In genomic region chr6:124738511-124739023, GRCm38 (mm10) we compare ENCODE assay signal across 8 mouse cellular contexts. TPM values are rescaled to one million over a fixed set of nuclear protein-coding genes. Genes with fewer than 3 reads are reported as not detected.
DNase-seq lines count a peak whose midpoint lies in the region; ATAC-seq and TF ChIP-seq lines count a peak whose summit lies in the region.

Gene Ptpn6 (minus strand): TSS chr6:124738714.

- TF ChIP-seq POLR2A in kidney, adult 2 months (IDR thresholded peaks at IDR 0.05; ENCODE audit: low read depth, low read length), result peak; percentile 12
- TF ChIP-seq POLR2A in olfactory bulb, adult 2 months (IDR thresholded peaks at IDR 0.05; ENCODE audit: insufficient read depth, low read depth, low read length), result no peak

- peak within 1 kb of the TSS; percentile 87 for H3K4me2 ChIP-seq in lung, embryonic 14.5 days

- peak within 1 kb of the TSS; percentile 49 for H3K4me3 ChIP-seq in kidney, adult 2 months (ENCODE audit: insufficient read depth, low read depth, low read length)
- H3K4me3 ChIP-seq in lung, embryonic 14.5 days (ENCODE audit: low read depth, low read length), result no peak within 1 kb of the TSS
- H3K4me3 ChIP-seq in olfactory bulb, adult 2 months (ENCODE audit: insufficient read depth, low read depth, low read length), result no peak within 1 kb of the TSS

- no peak within 1 kb of the TSS for H3K9ac ChIP-seq in lung, embryonic 14.5 days

- peak within 1 kb of the TSS; percentile 69 for H3K27ac ChIP-seq in kidney, adult 2 months (ENCODE audit: insufficient read depth, low read depth, low read length)
- H3K27ac ChIP-seq in lung, embryonic 14.5 days (ENCODE audit: low read depth), result peak within 1 kb of the TSS; percentile 100; the same call in 1 of the 2 replicates
- H3K27ac ChIP-seq in olfactory bulb, adult 2 months (ENCODE audit: insufficient read depth, low read depth, low read length), result no peak within 1 kb of the TSS

- 0 out of 2 replicates have a peak, but pooled peaks have one; percentile 13 for TF ChIP-seq CTCF in kidney, adult 2 months (conservative IDR thresholded peaks at IDR 0.05; ENCODE audit: insufficient read depth, insufficient read length, low read depth, low read length)
- no peak for TF ChIP-seq CTCF in lung, embryonic 14.5 days (IDR thresholded peaks at IDR 0.05; ENCODE audit: low read depth)
- TF ChIP-seq CTCF in olfactory bulb, adult 2 months (IDR thresholded peaks at IDR 0.05; ENCODE audit: insufficient read depth, low read depth, low read length), result no peak

- ATAC-seq in erythroblast, adult 5-6 weeks (replicated peaks; ENCODE audit: low FRiP score, poor library complexity, severe bottlenecking), result no peak
- ATAC-seq in lung, embryonic 14.5 days (ENCODE audit: insufficient read depth), result peak; percentile 25

- no peaks in the 10 kb centered on the region for H3K27me3 ChIP-seq in kidney, adult 2 months (replicated peaks; ENCODE audit: control insufficient read depth, insufficient read depth, low read length)
- no peaks in the 10 kb centered on the region for H3K27me3 ChIP-seq in lung, embryonic 14.5 days (ENCODE audit: insufficient read depth, low read length)

- H3K9me3 ChIP-seq in lung, embryonic 14.5 days (ENCODE audit: low read depth, low read length), result no peaks in the 10 kb centered on the region

- H3K36me3 ChIP-seq in kidney, adult 2 months (ENCODE audit: control insufficient read depth, insufficient read depth, low read length), result no peaks in the 10 kb centered on the region
- H3K36me3 ChIP-seq in lung, embryonic 14.5 days (ENCODE audit: insufficient read depth), result peaks cover 10% of the 10 kb centered on the region

- WGBS in kidney, adult 2 months, result 11% methylated on average over 15 of the region's 15 CpGs
- 25% methylated on average over 15 of the region's 15 CpGs for WGBS in lung, embryonic 14.5 days
- 40% methylated on average over 15 of the region's 15 CpGs for WGBS in olfactory bulb, adult 2 months

- DNase-seq in 3134 (ENCODE audit: extremely low read depth, insufficient read length, low spot score), result peak; percentile 46
- peak; percentile 64 for DNase-seq in CD4-positive, CD25-positive, alpha-beta regulatory T cell, adult 2 months (ENCODE audit: low read depth, low spot score)
- DNase-seq in kidney, adult 2 months, result peak; percentile 96
- DNase-seq in lung, embryonic 14.5 days, result peak; percentile 73
- no peak for DNase-seq in layer of hippocampus, adult 9-10 months (ENCODE audit: low spot score)
- no peak for DNase-seq in natural killer cell, adult 2 months (ENCODE audit: low spot score in 2 of 2)

- peaks cover 17% of the 10 kb centered on the region for H3K4me1 ChIP-seq in kidney, adult 2 months (ENCODE audit: control insufficient read depth, insufficient read depth, low read length)
- peaks cover 11% of the 10 kb centered on the region; the same call in 1 of the 2 replicates for H3K4me1 ChIP-seq in lung, embryonic 14.5 days (ENCODE audit: insufficient read depth)
- H3K4me1 ChIP-seq in olfactory bulb, adult 2 months (ENCODE audit: control insufficient read depth, insufficient read depth, low read length), result peaks cover 25% of the 10 kb centered on the region

RNA-seq across cellular contexts. Expression of gene Ptpn6, which starts in this region (rescaled TPM):
- 57.8 and 60.2 TPM in 2 replicates for total RNA-seq in erythroblast, adult 5-6 weeks (2015; ENCODE audit: low replicate concordance)
- total RNA-seq in erythroblast, adult 5-6 weeks (2017; ENCODE audit: low replicate concordance), result 142 and 156 TPM in 2 replicates
- polyA plus RNA-seq in kidney, adult 2 months (2012; rRNA removed), result 21.5 and 31.7 TPM in 2 replicates
- polyA plus RNA-seq in lung, embryonic 14.5 days (2014; fragmentation: Nextera tagmentation; extraction: Ambion mirVana), result 12.1 and 12.6 TPM in 2 replicates
- polyA plus RNA-seq in olfactory bulb, adult 2 months (2012; ENCODE audit: insufficient read depth, insufficient read length, low replicate concordance, missing spikeins), result not detected in 2 replicates

Comparison
In these comparisons a context has a peak if more than half of its experiments do, and no peak if none do; other contexts are left out.
1. DNase-seq: peak in 3134 (single experiment), CD4-positive, CD25-positive, alpha-beta regulatory T cell, adult 2 months (single experiment), kidney, adult 2 months (single experiment) and lung, embryonic 14.5 days (single experiment); none in layer of hippocampus, adult 9-10 months (single experiment) and natural killer cell, adult 2 months (0 of 2).